Mouse (Mus musculus) induced T-regulatory cell, adult 2 months (primary cell): ENCODE data around the gene Sftpa1.

Source experiments
- DNase-seq: peaks from one replicate; pipeline ENCODE4 v3.0.0-alpha.2; 2012; ENCODE audit warnings: low read depth

Gene Sftpa1

GRCm38 (mm10) chr14:41131540-41131939 is at the start of gene Sftpa1:
Gene Sftpa1, plus strand, starts transcription at chr14:41131782.
- DNase-seq: no peak

GRCm38 (mm10) chr14:41082408-41082807 is 49.2 kb upstream of the Sftpa1 start:
- DNase-seq: no peak

GRCm38 (mm10) chr14:41087509-41087908 is 44.1 kb upstream of the Sftpa1 start:
- peak; percentile 22 for DNase-seq

GRCm38 (mm10) chr14:41090777-41091176 is 40.8 kb upstream of the Sftpa1 start:
- peak; percentile 17 for DNase-seq

- peak; percentile 4 for DNase-seq
Measured at GRCm38 (mm10) chr14:41094114-41094513, 37.5 kb upstream of the Sftpa1 start.

GRCm38 (mm10) chr14:41096296-41096860 is 35.2 kb upstream of the Sftpa1 start:
- no peak for DNase-seq

GRCm38 (mm10) chr14:41098726-41099125 is 32.9 kb upstream of the Sftpa1 start:
- no peak for DNase-seq

GRCm38 (mm10) chr14:41100712-41101111 is 30.9 kb upstream of the Sftpa1 start:
- no peak for DNase-seq

GRCm38 (mm10) chr14:41101242-41101641 is 30.3 kb upstream of the Sftpa1 start:
- no peak for DNase-seq

GRCm38 (mm10) chr14:41102269-41102668 is 29.3 kb upstream of the Sftpa1 start:
- DNase-seq: no peak

- DNase-seq: no peak
Measured at GRCm38 (mm10) chr14:41104853-41105444, 26.6 kb upstream of the Sftpa1 start, which contains the start of gene Mat1a. Gene Mat1a, plus strand, starts transcription at chr14:41105035.

- DNase-seq: no peak
Measured at GRCm38 (mm10) chr14:41111031-41111668, 20.4 kb upstream of the Sftpa1 start.

GRCm38 (mm10) chr14:41112944-41113343 is 18.6 kb upstream of the Sftpa1 start:
- no peak for DNase-seq

- no peak for DNase-seq
Measured at GRCm38 (mm10) chr14:41116271-41116670, 15.3 kb upstream of the Sftpa1 start.

- DNase-seq: no peak
Measured at GRCm38 (mm10) chr14:41124683-41125082, 6.9 kb upstream of the Sftpa1 start.

GRCm38 (mm10) chr14:41127997-41128396 is 3.6 kb upstream of the Sftpa1 start:
- no peak for DNase-seq

GRCm38 (mm10) chr14:41137006-41137405 is 5.4 kb downstream of the Sftpa1 start:
- no peak for DNase-seq

GRCm38 (mm10) chr14:41140686-41141085 is 9.1 kb downstream of the Sftpa1 start:
- DNase-seq: no peak

- no peak for DNase-seq
Measured at GRCm38 (mm10) chr14:41146035-41146434, 14.5 kb downstream of the Sftpa1 start.

- DNase-seq: no peak
Measured at GRCm38 (mm10) chr14:41146922-41147321, 15.3 kb downstream of the Sftpa1 start.

- no peak for DNase-seq
Measured at GRCm38 (mm10) chr14:41147356-41147755, 15.8 kb downstream of the Sftpa1 start.

GRCm38 (mm10) chr14:41151220-41151898 is 19.8 kb downstream of the Sftpa1 start, which contains the start of gene Mbl1:
Gene Mbl1, plus strand, starts transcription at chr14:41151458.
- DNase-seq: no peak

- DNase-seq: no peak
Measured at GRCm38 (mm10) chr14:41160076-41160475, 28.5 kb downstream of the Sftpa1 start.
